In genomic region chr6:51103236-51103635, GRCm38 (mm10) we compare ENCODE assay signal across 14 mouse cellular contexts.
DNase-seq lines count a peak whose midpoint lies in the region; ATAC-seq and TF ChIP-seq lines count a peak whose summit lies in the region.
"Had no signal": no experiment of that assay in that cellular context is flagged by ENCODE, and none has a peak within 500 bp of the region (broad histone marks: within the 10 kb centered on the region; RNA-seq: fewer than 3 reads in every experiment).

No protein-coding gene starts in this region.

- peak; percentile 96 for DNase-seq in heart, adult 11 months
- DNase-seq in heart, postnatal 14 days, result no peak
- DNase-seq in lung, postnatal 14 days, result no peak
- DNase-seq in cerebellum, adult 11 months, result no peak
- DNase-seq: cerebellum, adult 11-12 months; cerebellum, postnatal 36 days; kidney, postnatal 10 days; lung, adult 2 months; retina, postnatal 1 day; thymus, postnatal 25 days had no signal

- 0 out of 2 replicates have a peak overlapping the region, but pooled peaks have one; percentile 0 for H3K27ac ChIP-seq in lung, embryonic 15.5 days
- peak overlapping the region; percentile 31; the same call in 1 of the 2 replicates for H3K27ac ChIP-seq in embryonic fibroblast, embryonic 13.5 days (ENCODE audit: insufficient read depth, low read length)

- no peaks in the 10 kb centered on the region for H3K9me3 ChIP-seq in lung, embryonic 15.5 days

- H3K4me2 ChIP-seq in lung, embryonic 15.5 days, result no peak overlapping the region

- H3K4me3 ChIP-seq in lung, embryonic 15.5 days, result no peak overlapping the region
- no peak overlapping the region for H3K4me3 ChIP-seq in embryonic fibroblast, embryonic 13.5 days (ENCODE audit: insufficient read depth, low read length)

- 55% methylated on average over 4 of the region's 4 CpGs for WGBS in lung, embryonic 15.5 days

- H3K9ac ChIP-seq in lung, embryonic 15.5 days, result no peak overlapping the region

- ATAC-seq in lung, embryonic 15.5 days (ENCODE audit: borderline replicate concordance, extremely low read depth, low FRiP score, low TSS enrichment), result no peak
- ATAC-seq in erythroblast, adult 5-6 weeks (replicated peaks; ENCODE audit: low FRiP score, poor library complexity, severe bottlenecking), result no peak
- ATAC-seq: inflammation-experienced regulatory T-cells, adult 6 months had no signal

- H3K27me3 ChIP-seq in lung, embryonic 15.5 days, result no peaks in the 10 kb centered on the region

- H3K4me1 ChIP-seq in lung, embryonic 15.5 days, result peaks cover 6% of the 10 kb centered on the region; the same call in 1 of the 2 replicates
- no peaks in the 10 kb centered on the region for H3K4me1 ChIP-seq in embryonic fibroblast, embryonic 13.5 days (ENCODE audit: control insufficient read depth, insufficient read depth, low read length)

- TF ChIP-seq POLR2A in embryonic fibroblast, embryonic 13.5 days (IDR thresholded peaks at IDR 0.05; ENCODE audit: low read depth, low read length), result no peak

- TF ChIP-seq CTCF in embryonic fibroblast, embryonic 13.5 days (IDR thresholded peaks at IDR 0.05; ENCODE audit: borderline replicate concordance, insufficient read depth, low read length), result no peak

- no peaks in the 10 kb centered on the region for H3K36me3 ChIP-seq in lung, embryonic 15.5 days

- intact Hi-C loops in heart, postnatal 14 days (cut with DNase I), result no loop called here
